Mouse (Mus musculus): ENCODE data around the gene Serinc4. TPM values are rescaled to one million over a fixed set of nuclear protein-coding genes. Genes with fewer than 3 reads are reported as not detected.

Gene Serinc4
- total RNA-seq (2023), result 1 to 10 TPM; 1.7 to 1.9 TPM

DNA sequence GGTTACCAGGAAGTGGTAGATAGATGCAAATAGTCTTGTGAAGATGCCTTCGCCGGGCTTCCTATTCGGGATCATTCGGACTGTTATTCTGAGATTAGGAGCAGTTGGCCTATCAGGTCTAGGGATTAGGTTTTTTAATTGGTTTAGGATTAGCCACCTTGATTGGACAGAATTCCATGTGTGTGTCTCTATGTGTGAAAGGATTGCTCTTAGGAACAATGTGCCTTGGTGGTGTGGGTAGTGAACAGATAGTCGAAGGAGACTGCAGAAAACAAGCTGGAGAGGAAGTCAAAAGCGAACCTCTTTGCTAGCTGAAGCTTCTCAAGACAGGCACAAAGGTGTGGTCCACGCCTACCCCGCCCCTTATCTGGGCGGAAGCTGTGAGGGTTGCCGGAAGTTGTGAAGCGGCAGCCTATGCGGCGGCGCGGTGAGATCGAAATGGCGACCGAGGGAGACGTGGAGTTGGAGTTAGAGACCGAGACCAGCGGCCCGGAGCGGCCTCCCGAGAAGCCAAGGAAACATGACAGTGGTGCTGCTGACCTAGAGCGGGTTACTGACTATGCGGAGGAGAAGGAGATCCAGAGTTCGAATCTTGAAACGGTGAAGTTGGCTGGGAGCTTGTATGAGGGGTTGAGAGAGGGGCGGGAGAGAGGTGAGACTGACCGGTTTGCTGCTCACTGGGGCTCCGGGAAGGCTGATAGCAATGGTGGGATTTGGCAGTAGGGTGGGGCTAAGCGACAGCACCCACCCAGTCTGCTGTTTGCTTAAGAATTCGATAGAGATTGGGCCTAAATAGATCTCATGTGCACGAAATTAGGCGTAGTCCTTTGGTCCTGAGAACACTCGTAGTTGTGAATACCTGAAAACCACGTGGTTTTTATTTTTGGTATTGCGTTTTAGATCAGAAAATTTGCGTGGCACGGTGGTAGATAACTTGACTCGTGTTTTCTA, at the start of gene Serinc4:
Serinc4 (minus strand) TSS at position 90 of the 951 bp plus-strand sequence.

DNA sequence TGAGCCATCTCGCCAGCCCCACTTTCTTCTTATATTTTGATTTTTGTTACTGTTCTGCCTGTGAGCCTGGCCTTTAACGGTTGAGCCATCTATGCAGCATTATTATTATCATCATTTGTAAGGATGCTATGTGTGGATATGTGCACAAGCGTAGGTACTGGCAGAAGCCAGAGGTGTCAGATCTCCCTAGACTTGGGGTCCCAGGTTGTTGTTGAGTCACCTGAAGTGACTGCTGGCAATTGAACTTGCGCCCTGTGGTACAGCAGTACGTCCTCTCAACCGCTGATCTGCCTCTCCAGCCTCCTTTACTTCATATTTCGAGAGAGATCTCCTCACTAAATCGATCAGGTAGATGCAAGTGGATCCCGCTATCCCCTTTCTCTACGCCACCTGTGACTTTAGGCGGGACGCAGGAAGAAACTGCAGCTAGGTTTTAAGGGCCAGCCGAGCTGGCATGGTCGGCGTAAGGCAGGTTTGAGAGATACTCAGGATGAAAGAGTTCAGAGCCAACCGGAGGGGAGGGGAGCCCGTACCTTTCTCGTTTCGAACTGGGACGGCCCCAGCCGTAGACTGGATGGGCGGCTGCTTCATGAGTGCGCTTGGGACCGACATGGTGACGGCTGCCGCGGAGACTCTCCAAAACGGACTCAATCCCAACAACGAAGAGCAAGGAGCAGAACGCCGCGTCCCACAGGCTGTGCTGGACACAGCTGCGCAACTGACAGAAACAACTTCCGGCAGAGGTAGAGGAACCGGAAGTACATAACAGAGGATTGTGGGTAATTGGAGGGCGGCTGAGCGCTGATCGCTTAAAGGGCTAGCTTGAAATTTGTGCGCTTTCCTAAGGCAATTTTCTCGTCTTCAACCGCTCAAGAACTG, 17.0 kb upstream of the Serinc4 start, which contains the start of gene Mfap1b:
Mfap1b (minus strand) TSS at position 767 of the 879 bp plus-strand sequence.

DNA sequence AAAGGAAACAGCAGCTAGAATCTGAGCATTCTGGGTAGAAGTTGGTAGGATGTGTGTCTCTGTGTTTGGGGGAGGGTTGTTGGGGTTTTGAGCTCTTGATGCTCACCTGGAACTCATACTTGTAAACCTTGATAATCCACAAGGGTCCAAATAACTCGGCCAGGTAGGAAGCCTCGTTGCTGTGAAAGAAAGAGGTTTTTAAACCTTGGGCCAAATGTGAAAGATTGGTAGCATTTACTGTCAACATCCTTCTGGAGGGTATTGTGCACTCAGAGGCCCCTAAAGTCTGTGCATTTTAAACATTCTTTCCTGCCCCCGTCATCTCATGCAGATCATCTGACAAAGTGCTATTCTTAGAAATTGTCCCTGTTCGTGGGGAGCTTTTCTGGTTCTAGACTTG, 3.6 kb downstream of the Serinc4 start, which contains the start of gene Hypk:
Hypk (plus strand) TSS at position 301 of the 400 bp plus-strand sequence.

GRCm38 (mm10) chr2:121448739-121449535, 7.6 kb downstream of the Serinc4 start, which contains the start of gene Serf2:
Serf2 (plus strand) TSS chr2:121449195.

GRCm38 (mm10) chr2:121444178-121444577, 12.4 kb downstream of the Serinc4 start, which contains the start of gene Ell3:
Ell3 (minus strand) TSS chr2:121444278.

DNA sequence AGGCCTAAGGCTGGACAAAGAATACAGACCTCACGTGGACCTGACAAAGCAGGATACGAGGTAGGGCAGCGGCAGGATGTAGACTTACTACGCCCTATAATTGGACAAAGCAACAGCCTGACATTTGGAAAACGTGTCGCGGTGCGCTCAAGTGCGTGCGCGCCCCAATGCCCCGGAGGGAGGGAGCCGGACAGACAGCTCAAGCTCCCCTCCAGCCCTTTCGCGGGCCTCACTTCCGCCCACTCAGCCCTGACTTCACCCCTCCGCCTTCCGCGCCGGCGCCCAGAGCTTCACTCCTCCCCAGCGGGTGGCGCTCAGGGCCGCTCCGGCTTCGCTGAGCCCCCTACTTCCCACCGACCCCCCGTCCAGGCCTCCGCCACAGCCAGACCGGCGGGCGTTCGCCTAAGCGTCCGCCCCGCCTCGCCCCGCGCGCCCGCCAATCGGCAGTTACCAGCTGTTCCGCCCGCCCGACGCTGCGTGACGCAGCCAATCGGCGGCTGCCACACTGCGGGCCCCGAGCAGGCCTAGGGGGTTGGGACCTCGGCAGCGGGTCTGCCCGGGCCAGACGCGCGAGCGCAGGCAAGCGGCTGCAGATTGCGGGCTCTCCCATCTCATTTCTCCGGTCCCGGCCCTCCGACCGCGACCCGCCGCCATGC, 43.1 kb downstream of the Serinc4 start, which contains the start of the genes Pdia3 and Catsper2:
Pdia3 (plus strand) TSS at position 389 of the 656 bp plus-strand sequence.
Catsper2 (minus strand) TSS at position 406 of the 656 bp plus-strand sequence.

Other genes with a start within 250 kb of the Serinc4 start
- gene Trp53bp1, start 185.4 kb downstream of the Serinc4 start, total RNA-seq (2023), result 10 to 100 TPM; 74.6 to 88.4 TPM
- gene Map1a, start 167.2 kb downstream of the Serinc4 start, total RNA-seq (2023), result under 1 TPM; 0.09 to 0.12 TPM
- 10 to 100 TPM; 15.7 to 22.4 TPM for gene Ppip5k1, start 101.4 kb downstream of the Serinc4 start, total RNA-seq (2023)
- not detected for gene Ckmt1, start 99.1 kb downstream of the Serinc4 start, total RNA-seq (2023)
- gene Strc, start 69.6 kb downstream of the Serinc4 start, total RNA-seq (2023), result under 1 TPM; 0.67 to 0.98 TPM
- 100 to 1,000 TPM; 169 to 181 TPM for gene Pdia3, start 43.0 kb downstream of the Serinc4 start, total RNA-seq (2023)
- 1 to 10 TPM; 2.9 to 3.3 TPM for gene Catsper2, start 43.0 kb downstream of the Serinc4 start, total RNA-seq (2023)
- gene Ell3, start 12.5 kb downstream of the Serinc4 start, total RNA-seq (2023), result not detected
- gene Serf2, start 7.6 kb downstream of the Serinc4 start, total RNA-seq (2023), result 100 to 1,000 TPM; 283 to 321 TPM
- gene Hypk, start 3.5 kb downstream of the Serinc4 start, total RNA-seq (2023), result 10 to 100 TPM; 45.9 to 47.4 TPM
- gene Mfap1b, start 17.3 kb upstream of the Serinc4 start, total RNA-seq (2023), result 10 to 100 TPM; 45.4 to 46.5 TPM
- gene Mfap1a, start 49.9 kb upstream of the Serinc4 start, total RNA-seq (2023), result 10 to 100 TPM; 49.5 to 49.6 TPM
- 10 to 100 TPM; 18.4 to 20.8 TPM for gene Wdr76, start 49.9 kb upstream of the Serinc4 start, total RNA-seq (2023)

Measured in T-cell, adult 66 days (primary cell).